Mouse (Mus musculus) liver, adult 2 months (tissue): ENCODE data around the gene Kdm1b.

Experiments used
- CTCF ChIP-seq: fragments of 200-500 bp; IDR thresholded peaks from 2 replicates; pipeline ENCODE4 v1.5.1; 2011; ENCODE audit warnings: low read depth, low read length, control low read depth
- POLR2A ChIP-seq: fragments of 200-500 bp; IDR thresholded peaks from 2 replicates; pipeline ENCODE4 v1.6.1; 2011; ENCODE audit warnings: low read length, control low read depth; ENCODE audit not compliant: insufficient read depth; ENCODE audit errors: extremely low read depth

GRCm38 (mm10) chr13:47070329-47071080 lies 27.2 kb downstream of the Kdm1b start:
- TF ChIP-seq CTCF = no peak
- TF ChIP-seq POLR2A = no peak
